Mouse (Mus musculus) C2C12 (cell line): ENCODE measurements around the gene Kirrel3. TPM values are rescaled to one million over a fixed set of nuclear protein-coding genes. Genes with fewer than 3 reads are reported as not detected.

Source experiments
- H3K27me3 ChIP-seq: one replicate; pipeline ENCODE4 v1.6.1; 2011; ENCODE audit not compliant: control insufficient read depth, insufficient read depth, insufficient read length
- H3K36me3 ChIP-seq: one replicate; pipeline ENCODE4 v1.6.1; 2011; ENCODE audit not compliant: control insufficient read depth, insufficient read depth
- H3K4me3 ChIP-seq: one replicate; pipeline ENCODE4 v1.5.1; 2011; ENCODE audit warnings: mild to moderate bottlenecking, control low read depth; ENCODE audit not compliant: poor library complexity, insufficient read depth, severe bottlenecking
- H3K79me2 ChIP-seq: one replicate; pipeline ENCODE4 v1.6.1; 2011; ENCODE audit not compliant: control insufficient read depth, insufficient read depth
- H3K79me3 ChIP-seq: one replicate; pipeline ENCODE4 v1.6.1; 2011; ENCODE audit warnings: low read depth, control low read depth
- H3ac ChIP-seq: one replicate; pipeline ENCODE3; 2011; ENCODE audit warnings: low read depth; ENCODE audit not compliant: control insufficient read depth, insufficient read length
- CEBPB ChIP-seq: IDR thresholded peaks from one replicate; pipeline ENCODE4 v1.6.1; 2011; ENCODE audit warnings: low read depth, mild to moderate bottlenecking, control low read depth, moderate library complexity
- CTCF ChIP-seq: IDR thresholded peaks from one replicate; pipeline ENCODE4 v1.5.1; 2011; ENCODE audit not compliant: control insufficient read depth, insufficient read depth, insufficient read length
- FOSL1 ChIP-seq: IDR thresholded peaks from one replicate; pipeline ENCODE4 v1.8.0; 2011; ENCODE audit warnings: mild to moderate bottlenecking, low read length; ENCODE audit not compliant: poor library complexity, insufficient read depth, severe bottlenecking
- MAX ChIP-seq: IDR thresholded peaks from one replicate; pipeline ENCODE4 v1.6.1; 2011; ENCODE audit warnings: mild to moderate bottlenecking, control low read depth
- MYOD1 ChIP-seq: IDR thresholded peaks from one replicate; pipeline ENCODE4 v1.6.1; 2011; ENCODE audit warnings: low read depth; ENCODE audit not compliant: control insufficient read depth, insufficient read length
- MYOG ChIP-seq: IDR thresholded peaks from one replicate; pipeline ENCODE4 v1.6.1; 2011; ENCODE audit not compliant: control insufficient read depth, insufficient read length; ENCODE audit errors: extremely low read depth
- USF1 ChIP-seq: IDR thresholded peaks from one replicate; pipeline ENCODE4 v1.6.1; 2011; ENCODE audit warnings: low read depth, mild to moderate bottlenecking, control low read depth, moderate library complexity
- polyA plus RNA-seq: library from polyadenylated mRNA; unstranded; fragments of >200 nt; fragmentation: generic; extraction: Trizol; gene quantifications from one replicate; pipeline ENCODE4 v1.2.1, GENCODE M21; 2012; ENCODE audit warnings: missing spikeins

Kirrel3 gene
- polyA plus RNA-seq, 1 experiment = 5.2 TPM

DNA sequence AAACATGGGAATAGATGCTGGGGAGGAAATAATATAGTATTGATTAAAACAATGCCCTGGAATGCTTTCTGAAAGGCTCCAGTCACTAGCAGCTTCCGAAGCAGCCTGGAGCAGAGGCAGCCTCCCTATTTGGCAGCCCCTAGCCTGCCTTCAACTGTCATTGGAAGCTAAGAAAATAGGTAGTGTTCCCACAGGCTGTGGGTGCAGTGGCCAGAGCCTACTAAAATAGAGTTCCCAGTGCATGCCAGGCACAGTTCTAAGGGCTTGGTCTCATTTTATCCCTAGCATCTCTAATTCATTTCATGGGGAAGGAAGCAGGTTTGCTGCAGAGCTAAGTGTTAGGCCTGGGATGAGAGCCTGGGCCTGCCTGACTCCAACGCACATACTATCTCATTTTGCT lies 402.6 kb downstream of the Kirrel3 start:
- TF ChIP-seq MYOD1 (no peak), CEBPB (no peak), FOSL1 (no peak), MAX (no peak), MYOG (no peak)
- no peak overlapping the region for H3ac ChIP-seq
- peaks cover 4% of the 10 kb centered on the region for H3K27me3 ChIP-seq
- no peaks in the 10 kb centered on the region for H3K79me2 ChIP-seq
- H3K4me3 ChIP-seq = no peak overlapping the region
- H3K36me3 ChIP-seq = no peaks in the 10 kb centered on the region
- no peaks in the 10 kb centered on the region for H3K79me3 ChIP-seq

- TF ChIP-seq USF1 (no peak), FOSL1 (no peak), CEBPB (no peak), MAX (no peak), MYOD1 (no peak), MYOG (no peak), CTCF (no peak)
- no peak overlapping the region for H3K4me3 ChIP-seq
- no peaks in the 10 kb centered on the region for H3K36me3 ChIP-seq
- no peaks in the 10 kb centered on the region for H3K79me2 ChIP-seq
- H3K79me3 ChIP-seq = no peaks in the 10 kb centered on the region
- peaks cover 7% of the 10 kb centered on the region for H3K27me3 ChIP-seq
- no peak overlapping the region for H3ac ChIP-seq
These were observed 415.5 kb downstream of the Kirrel3 start for GRCm38 (mm10) chr9:34901216-34901615.

DNA sequence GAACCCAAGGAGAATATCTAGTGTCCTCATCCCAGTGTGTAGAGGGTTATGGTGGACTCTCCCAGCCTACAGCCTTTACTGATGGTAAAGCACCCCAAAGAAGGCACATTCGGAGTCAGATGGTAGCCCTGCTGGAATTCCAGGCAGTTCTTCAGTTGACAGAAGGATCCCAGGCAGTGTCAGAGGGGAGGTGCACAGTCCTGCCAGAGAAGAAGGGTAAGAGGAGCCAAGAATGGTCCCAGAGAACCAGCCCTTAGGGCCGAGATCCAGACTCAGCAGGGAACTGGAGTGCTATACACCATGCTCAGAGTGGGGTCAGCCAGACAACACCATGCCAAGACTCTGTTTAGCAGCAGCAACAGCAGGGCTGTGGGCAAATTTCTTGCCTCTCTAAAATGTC lies 416.2 kb downstream of the Kirrel3 start:
- Histone ChIP-seq H3K79me3 (no peaks in the 10 kb centered on the region), H3K27me3 (peaks cover 7% of the 10 kb centered on the region), H3K79me2 (no peaks in the 10 kb centered on the region), H3ac (no peak overlapping the region), H3K4me3 (no peak overlapping the region), H3K36me3 (no peaks in the 10 kb centered on the region)
- no peak for TF ChIP-seq USF1
- TF ChIP-seq MAX = no peak
- no peak for TF ChIP-seq CEBPB
- TF ChIP-seq MYOG = no peak
- TF ChIP-seq CTCF = no peak
- no peak for TF ChIP-seq FOSL1
- no peak for TF ChIP-seq MYOD1

- no peak overlapping the region for H3ac ChIP-seq
- no peak overlapping the region for H3K4me3 ChIP-seq
- no peaks in the 10 kb centered on the region for H3K36me3 ChIP-seq
- TF ChIP-seq USF1 (no peak), FOSL1 (no peak), MAX (no peak), CTCF (no peak), CEBPB (no peak)
- H3K79me2 ChIP-seq = no peaks in the 10 kb centered on the region
- H3K27me3 ChIP-seq = peaks cover 7% of the 10 kb centered on the region
- H3K79me3 ChIP-seq = no peaks in the 10 kb centered on the region
These were observed 419.5 kb downstream of the Kirrel3 start for GRCm38 (mm10) chr9:34905164-34905563.

DNA sequence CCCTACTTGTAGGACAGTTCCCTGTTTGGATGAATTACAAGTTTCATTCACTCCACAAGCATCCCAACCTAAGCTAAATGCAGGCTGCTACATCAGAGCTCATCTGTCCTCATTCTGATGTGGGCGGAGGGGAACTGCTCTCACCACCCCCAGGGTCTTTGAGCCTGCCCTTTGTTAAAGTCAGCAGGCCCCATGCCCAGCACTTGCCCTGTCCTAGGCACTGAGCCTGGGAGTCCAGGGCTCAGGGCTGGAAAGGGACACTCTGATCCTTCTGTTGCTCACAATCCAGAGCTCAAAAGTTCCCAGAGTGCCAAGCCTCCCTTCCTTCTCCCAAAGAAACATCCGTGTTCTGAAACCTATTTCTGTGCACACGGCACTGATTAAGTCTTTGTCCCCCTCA lies 422.3 kb downstream of the Kirrel3 start:
- no peak for TF ChIP-seq MYOD1
- no peak for TF ChIP-seq MAX
- no peak for TF ChIP-seq MYOG
- no peak for TF ChIP-seq CTCF
- TF ChIP-seq FOSL1 = no peak
- TF ChIP-seq CEBPB = no peak
- no peak for TF ChIP-seq USF1
- H3K27me3 ChIP-seq = no peaks in the 10 kb centered on the region

GRCm38 (mm10) chr9:34911838-34912237 lies 426.1 kb downstream of the Kirrel3 start:
- Histone ChIP-seq H3K36me3 (no peaks in the 10 kb centered on the region), H3K27me3 (no peaks in the 10 kb centered on the region), H3ac (no peak overlapping the region), H3K79me3 (no peaks in the 10 kb centered on the region), H3K79me2 (no peaks in the 10 kb centered on the region), H3K4me3 (no peak overlapping the region)
- TF ChIP-seq CEBPB = no peak
- TF ChIP-seq FOSL1 = no peak
- TF ChIP-seq MYOG = no peak
- TF ChIP-seq MAX = no peak
- no peak for TF ChIP-seq CTCF
- no peak for TF ChIP-seq USF1
- TF ChIP-seq MYOD1 = no peak

More for the DNA sequence above, 422.3 kb downstream of the Kirrel3 start:
- H3K79me3 ChIP-seq = no peaks in the 10 kb centered on the region
- H3K79me2 ChIP-seq = no peaks in the 10 kb centered on the region
- no peak overlapping the region for H3ac ChIP-seq
- H3K36me3 ChIP-seq = no peaks in the 10 kb centered on the region
- no peak overlapping the region for H3K4me3 ChIP-seq
